Mouse (Mus musculus) yolk sac, embryonic 10.5 days (tissue): ENCODE measurements at regions not wholly inside any gene's neighbourhood (a gene's known extent, or its start where the extent isn't known, plus 50 kb on each side); places are given as distances from the start of the nearest gene placed in this dataset.

ENCODE experiments used
- DNase-seq: peaks from one replicate; pipeline ENCODE4 v3.0.0-alpha.2; 2017; ENCODE audit warnings: low spot score

DNA sequence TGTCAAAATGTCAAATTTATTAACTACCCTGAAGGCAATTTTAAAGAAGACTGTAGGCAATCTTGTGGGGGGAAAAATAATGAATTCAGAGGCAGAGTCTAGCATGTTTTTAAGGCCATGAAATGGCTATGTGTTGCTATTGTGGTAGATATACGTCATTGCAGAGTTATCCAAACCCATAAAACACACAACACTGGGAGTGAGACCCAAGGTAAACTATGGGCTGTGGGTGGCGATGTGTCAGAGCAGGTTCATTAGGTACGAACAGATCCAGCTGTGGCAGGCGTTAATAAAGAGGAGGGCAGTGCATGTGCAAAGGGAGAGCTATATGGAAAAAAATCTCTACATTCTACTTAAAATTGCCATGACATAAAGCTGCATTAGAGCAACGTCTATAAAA, 189.4 kb upstream of the Btg1 start:
- DNase-seq, result no peak

DNA sequence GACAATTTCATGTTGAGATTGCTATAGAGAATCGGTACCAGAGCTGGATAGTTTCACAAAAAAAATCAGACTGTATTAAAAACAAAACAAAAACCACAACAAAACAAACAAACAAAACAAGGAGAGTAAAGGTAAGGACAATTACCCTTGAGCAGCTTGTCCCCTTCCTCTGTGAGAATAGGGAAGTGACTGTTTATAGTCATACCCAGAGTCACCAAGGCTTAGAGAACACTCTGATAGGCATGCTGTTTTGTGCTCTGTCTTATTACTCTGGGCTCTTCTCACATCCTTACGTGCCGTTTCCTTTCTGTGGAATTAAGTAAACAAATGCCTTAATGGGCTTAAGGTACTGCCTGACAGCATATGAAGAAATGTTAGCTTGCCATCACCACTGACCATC, 186.7 kb upstream of the Btg1 start:
- DNase-seq, result no peak

DNA sequence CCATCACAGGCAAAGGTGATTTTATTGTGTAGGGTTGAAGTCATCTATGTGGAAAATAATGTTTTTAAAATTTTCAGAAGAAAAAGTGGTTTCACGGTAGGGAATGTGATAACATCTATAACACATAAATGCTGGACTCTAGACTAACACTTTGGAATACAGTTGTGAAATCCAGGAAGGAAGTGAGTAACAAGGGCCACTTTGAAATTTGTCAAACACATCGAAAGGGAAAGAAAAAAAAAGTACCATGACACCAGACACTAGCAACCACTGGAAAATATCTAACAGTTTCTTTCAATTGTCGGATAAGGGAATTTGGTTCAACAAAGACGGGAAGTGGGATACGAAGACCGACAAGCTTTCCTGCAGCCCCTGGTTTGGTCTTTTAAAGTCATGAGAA, 181.7 kb upstream of the Btg1 start:
- no peak for DNase-seq

DNA sequence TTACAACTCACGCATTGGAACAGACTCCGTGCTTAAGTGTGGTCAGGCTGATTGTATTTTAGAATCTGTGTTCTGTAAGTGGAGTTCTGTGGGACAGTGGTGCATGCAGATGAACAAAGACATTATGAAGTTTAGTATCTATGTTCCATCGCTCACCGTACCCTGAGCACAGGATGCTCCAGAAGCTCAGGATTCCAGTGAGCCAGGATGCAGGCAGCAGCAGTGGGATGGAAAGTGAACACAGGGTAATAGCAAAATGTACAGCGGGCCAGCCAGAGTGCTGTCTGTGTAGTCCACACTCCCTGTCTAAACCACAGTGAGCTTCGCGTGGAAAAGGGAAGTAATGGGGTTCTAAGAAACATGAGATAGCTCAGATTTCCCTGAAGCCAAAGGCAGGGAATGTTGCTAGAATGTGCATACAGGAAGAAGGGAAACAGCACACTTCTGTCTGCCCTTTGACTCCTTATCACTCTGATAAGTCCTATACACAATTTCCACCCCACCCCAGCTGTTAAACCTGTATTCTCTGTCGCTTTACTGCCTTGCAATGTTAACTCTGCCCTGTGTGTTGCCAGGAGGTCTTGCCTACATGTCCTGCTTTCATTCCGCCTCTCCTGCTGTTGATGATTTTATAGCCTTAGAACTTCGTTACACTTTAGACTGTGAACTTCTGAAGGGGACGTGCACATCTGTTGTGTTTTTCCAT, 178.3 kb upstream of the Btg1 start:
- DNase-seq, result no peak

DNA sequence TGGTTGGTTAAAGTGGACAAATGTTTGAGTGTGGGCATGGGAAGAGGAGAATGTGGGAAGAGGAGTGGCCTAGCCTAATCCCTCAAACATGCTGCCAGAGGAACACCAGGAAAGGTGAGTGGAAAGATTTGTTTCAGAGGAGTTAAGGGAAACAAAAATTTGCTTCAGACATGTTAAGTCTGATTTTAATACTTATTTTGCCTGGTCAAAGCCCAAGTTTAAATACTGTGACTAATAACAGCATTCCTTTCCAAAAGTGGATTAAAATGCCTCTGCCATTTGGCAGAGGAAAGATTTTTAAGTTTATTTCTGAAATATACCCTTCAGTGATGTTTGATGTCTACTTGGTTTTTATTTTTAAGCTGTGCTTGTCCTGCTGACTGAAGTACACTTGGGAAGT, 174.6 kb upstream of the Btg1 start:
- no peak for DNase-seq

DNA sequence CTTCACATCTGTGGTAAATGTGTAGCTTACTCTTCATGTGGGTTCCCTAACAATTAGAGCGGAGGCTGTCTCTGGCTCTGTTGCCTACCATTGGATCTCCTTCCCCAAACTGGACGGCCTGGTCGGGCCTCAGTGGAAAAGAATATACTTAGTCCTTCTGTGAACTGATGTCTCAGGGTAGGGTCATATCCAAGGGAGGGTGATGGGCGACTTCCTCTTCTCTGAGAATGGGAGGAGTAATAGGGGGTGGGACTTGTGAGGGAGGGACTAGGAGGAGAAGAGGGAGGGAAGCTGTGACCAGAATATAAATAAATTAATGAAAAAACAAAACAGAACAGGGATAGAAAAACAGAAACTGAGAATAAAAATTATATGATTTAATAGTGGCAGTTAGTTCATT, 166.5 kb upstream of the Btg1 start:
- DNase-seq, result no peak

DNA sequence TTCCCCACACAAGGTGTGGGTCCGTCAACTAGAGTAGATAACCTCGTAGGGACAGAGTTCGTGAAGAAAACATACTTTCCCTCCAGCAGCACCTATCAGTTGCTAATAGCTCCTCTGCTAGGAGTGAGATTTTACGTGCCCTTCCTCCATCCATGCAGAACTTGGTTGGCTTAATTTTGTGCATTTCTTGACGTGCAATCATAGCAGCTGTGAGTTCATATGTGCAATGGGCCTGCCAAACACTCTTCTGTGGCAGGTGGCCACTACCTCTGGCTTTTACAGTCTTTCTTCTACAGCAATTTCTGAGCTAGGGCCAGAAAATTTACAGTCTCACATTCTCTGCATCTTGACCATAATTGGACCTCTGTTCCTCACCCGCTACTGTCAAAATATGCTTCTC, 161.9 kb upstream of the Btg1 start:
- no peak for DNase-seq

DNA sequence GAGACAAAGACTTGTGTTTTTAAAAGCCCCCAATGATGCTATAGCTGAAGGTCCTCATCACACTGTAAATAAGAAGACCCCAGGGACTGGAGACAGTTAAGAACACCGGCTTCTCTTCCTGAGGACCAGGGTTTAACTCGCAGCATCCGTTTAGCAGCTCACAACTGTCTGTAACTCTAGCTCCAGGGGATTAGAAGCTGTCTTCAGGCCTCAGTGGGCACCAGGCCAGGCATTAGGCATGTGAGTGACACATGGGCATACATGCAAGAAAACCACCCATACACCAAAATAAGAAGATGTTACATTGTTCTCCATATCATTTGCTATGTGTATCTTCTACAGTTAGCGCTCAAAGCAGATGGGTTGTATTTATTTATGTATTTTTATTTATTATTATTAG, 158.3 kb upstream of the Btg1 start:
- DNase-seq, result no peak

DNA sequence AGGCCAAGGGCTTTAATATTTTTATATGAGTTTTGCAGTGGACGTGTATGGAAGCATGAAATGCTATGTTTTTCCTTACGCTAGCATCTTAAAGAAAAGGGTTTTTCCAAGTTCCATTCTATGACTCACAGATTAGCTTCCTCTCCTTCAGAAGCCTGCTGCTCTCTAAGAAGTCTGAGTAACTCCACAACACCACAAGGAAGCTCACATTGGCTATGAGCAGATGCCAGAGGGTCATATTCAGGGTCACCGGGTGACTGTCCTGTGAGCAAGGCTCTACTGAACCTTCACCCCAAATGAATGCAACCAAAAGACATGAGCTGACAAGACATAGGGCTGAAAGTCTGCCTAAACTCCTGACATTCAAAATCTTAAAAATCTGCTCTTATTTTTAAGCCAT, 157.6 kb upstream of the Btg1 start:
- DNase-seq, result no peak

DNA sequence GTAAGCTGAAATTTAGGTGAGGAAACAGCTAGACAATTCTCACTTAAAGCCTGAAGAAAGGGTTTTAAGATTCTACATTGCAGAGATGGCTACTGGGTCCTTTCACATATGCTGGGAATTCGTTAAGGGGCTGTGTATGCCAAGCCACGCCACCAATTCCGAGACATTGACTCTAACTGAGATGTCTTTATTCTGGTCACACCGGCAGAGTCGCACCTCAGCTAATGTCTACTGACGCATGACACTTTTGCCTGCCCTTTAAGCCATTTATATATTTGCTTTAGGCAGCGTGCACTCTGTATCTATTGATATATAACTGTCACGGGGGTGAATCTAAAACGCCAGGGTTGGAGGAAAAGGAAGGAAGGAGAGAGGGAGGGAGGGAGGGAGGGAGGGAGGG, 156.7 kb upstream of the Btg1 start:
- DNase-seq, result no peak

DNA sequence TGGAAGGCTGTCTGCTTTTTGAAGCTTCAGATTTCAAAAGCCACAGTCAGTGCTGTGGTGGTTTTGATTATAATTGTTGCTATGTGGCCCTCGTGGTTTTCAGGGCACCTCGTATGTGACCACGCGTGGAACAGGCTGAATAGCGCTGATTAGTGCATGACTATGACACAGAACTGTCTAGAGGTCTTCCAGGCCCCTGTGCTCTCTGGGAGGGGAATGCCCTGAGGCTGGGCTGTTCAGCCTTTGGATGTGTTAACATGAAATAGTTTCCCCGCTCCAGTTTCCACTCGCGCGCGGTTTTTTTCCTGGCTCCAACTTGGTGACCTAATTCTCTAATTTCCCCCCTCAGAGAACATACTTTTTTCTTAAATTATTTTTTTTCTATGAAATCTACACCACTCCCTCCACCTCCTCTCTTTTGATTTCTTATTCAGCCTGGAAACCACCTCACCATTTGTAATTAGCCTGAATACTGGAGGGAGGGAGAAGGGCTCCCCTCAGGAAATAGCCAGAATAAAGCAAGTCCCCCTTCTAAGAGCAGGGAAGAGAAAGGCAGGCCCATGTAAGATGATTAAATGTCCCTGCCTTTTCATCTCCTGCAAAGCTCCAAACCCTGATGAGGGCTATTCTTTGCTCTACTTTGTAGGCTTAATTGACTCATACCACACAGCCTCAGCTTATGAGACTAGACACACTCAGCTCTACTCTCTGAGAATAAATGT, 156.0 kb upstream of the Btg1 start:
- DNase-seq, result no peak

DNA sequence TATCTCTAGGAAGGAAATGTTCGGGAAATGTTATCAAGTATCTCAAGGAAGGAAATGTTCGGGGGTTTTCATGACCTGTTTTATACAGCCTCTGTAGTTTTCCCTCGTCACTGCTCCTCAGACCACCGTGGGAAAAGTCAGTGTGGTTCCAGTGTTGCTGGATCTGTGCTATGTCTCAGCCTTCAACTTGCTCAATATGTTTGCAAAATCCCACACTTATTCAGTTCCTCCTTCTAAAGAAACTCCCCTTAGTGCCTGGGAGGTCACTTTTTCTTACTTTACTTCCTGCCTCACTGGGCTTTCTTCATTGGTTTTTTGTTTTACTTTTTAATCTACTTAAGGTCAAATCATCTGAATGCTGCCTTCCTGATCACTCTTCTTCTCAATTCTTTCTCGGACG, 150.8 kb upstream of the Btg1 start:
- DNase-seq, result no peak

DNA sequence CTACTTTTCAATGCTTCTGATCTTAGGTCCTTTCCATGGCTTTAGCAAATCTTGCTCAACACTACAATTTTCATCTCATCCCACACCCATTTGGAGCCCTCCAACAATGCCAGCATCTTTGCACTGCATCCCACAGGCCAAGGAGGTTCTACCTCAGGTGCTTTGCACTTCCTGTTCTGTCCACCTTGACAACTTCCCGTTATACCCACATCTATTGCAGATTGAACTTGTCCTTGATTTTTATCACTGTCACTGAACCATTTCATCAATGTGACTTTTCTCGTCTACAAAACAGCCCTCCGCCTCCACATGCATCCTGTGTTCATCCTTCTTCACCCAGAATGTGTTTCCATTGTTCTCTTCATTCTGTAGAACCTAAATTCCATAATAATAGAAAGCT, 150.0 kb upstream of the Btg1 start:
- DNase-seq, result no peak

DNA sequence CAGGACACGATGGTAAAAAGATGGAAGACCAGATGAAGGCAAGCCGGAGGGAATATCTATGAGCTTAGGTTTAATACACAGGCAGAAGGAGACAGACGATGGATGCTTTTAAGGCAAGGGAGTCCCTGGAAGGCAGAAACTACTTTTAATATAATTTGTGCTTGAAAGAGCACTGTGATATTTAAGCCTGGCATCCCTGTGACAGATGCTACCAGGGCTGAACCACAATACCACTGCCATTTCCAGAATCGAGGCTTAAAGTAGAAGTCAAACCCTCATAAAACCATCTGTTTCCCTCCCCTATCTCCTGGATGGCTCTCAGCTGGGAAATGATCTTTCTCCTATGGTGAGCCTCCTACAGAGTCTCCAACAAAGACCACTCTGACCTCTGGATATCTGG, 149.1 kb upstream of the Btg1 start:
- DNase-seq, result no peak

DNA sequence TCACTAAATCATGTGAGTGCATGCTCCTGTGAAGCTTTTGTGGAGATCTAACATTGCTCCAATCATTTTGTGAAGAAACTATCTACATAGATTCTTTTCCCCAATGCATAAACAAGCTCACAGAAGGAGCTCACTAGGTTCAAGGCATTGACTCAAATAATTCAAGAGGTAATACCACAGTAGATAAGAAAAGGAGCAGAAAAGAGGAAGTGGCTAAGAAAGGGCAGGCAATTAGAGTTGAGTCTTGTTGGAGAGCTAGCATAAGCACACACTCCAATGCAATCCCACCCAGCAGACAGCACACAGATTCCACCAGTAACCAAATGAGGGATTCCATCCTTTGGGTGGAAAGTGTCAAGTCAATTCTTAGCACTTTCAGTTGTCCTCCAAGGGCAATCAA, 145.3 kb upstream of the Btg1 start:
- DNase-seq, result no peak

DNA sequence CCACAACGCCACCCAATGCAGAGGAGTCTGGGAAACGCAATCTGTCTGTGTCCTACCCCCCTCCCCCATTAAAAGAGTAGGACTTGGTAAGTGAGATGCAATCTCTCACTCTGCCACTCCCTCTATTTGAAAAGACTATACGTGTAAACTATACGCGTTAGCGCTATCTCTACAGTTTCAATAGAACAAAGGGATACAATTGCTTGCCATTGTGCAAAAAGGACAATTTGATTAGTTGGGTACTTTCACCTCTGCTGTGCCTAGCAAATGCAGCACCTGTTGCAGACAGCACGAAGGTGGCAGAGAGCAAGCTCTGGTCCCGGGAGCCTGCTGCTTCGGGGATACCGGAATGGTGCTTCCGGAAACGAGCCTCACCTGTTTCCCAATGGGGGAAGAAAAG, 137.5 kb upstream of the Btg1 start:
- no peak for DNase-seq

DNA sequence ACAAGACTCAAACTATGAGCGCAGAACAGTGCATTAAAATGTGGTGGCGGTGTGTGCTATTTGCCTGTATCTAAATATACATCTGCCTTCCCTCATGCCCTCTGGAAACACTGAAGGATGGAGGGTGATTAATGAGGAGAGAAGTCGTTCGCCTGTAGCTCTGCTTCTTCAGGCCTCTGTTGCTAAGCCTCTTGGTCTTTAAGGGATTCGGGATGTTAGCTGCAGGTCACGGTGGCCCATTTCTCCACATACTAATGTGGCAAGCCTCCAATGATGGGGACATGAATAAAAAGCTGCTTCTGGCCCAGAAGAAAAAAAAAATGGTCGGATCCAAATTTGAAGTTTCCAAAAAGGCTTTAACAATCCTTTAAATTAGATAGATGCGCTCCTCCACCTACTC, 137.0 kb upstream of the Btg1 start:
- no peak for DNase-seq

DNA sequence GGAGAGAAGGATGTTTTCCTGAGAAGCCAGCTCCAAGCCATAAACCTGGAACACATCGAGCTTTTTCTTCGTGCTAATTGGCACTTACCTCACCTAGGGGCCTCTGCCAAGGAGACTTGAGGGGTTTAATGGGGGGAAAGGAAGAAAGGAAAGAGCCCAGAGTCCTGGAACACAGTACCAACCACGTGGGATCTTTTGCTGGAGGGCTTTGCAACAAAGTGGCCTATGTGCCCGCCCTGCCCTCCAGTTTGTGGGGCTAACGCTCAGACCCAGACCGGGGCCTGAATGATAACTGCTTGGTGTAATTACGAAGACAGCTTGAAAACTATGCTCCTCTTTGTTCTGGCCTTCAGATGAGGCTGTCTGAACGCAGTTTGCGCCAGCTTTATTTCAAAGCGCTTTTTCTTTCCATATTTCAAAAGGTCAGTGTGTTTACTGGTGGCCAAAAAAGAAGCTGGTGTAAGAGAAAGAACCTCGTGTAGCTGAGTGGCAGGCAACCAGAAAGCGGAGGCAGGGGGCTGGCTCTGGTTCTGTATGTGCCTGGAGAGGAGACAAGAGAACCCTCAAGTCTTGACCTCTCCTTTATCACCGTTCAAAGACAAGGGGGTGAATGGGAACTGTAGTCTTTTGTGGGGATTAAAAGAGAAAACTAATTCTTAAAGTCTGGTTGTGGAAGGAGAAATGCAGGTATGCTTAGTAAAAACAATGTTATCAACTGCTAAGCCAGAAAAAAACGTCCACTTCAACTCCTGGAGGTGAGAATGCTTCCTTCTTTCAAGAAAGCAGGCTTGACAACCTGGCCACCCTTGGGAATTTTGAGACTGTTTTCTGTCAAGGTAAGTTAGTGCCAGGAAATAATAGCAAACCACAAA, 136.1 kb upstream of the Btg1 start:
- no peak for DNase-seq

DNA sequence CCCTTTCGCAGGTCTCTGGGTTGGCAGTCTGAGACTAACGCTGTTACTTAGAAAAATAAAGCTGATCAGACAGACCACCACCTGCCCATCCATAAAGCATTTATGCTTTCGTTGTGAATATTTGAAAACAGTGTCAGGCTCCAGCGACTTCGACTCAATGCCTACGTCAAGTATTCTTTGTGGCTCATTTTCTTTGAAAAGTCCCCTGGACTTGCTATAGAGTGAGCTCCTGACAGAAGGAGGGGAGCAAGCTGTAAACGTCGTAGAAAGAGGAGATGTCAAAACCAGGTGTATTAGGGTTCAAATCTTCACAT, 135.5 kb upstream of the Btg1 start:
- DNase-seq, result no peak

DNA sequence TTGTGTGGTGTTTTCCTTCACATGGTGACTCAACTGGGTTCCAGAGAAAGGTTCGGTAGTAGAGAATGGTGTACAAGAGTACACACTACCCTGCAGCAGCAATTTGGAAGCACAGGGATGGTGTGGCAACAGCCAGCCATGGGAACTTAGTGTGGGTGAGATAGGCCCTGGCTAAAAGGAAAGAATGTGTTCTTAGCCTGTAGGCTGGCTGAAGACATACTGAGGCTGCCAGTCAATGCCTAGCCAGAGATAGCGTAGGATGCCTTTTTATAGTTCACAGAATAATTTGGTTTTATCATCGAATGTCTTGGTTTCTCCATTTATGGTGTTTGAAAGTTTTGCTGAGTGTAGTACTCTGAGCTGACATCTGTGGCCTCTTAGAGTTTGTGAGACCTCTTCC, 130.1 kb upstream of the Btg1 start:
- no peak for DNase-seq

DNA sequence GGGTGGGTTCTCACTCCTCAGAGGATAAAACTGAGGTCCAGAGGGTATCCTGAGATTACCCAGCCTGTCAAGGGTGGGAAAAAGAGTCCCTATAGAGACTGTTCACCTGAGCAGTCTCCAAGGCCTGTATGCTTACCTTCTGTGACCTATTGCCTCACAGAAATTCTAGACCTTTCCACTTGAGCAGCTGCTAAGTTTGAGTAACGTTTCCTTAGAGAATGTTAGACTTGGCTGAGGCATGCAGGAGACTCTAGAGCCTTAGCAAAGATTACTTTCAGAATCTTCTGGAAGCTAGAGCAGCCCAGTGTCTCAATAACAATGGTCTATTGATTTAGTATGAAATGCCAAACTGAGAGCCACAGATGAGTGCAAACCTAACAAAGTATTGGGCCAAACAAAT, 123.1 kb upstream of the Btg1 start:
- no peak for DNase-seq

DNA sequence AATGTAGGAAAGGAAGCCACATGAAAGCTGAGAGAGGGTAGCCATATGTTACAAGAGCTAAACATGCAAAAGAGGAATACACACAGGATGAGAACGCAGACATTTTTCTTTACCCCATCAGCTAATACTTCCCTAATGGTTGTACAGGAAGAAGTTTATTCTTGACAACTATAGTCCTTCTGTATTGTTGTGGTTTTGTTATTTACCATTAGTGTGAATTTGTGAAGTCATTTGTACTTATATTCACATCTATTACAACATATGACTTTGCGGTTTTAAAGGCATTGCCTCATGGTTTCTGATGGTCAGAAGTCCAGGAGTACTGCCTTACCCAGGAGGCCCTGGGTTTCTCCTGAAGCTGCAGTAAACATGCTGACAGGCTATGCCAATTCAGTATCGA, 120.1 kb upstream of the Btg1 start:
- no peak for DNase-seq

DNA sequence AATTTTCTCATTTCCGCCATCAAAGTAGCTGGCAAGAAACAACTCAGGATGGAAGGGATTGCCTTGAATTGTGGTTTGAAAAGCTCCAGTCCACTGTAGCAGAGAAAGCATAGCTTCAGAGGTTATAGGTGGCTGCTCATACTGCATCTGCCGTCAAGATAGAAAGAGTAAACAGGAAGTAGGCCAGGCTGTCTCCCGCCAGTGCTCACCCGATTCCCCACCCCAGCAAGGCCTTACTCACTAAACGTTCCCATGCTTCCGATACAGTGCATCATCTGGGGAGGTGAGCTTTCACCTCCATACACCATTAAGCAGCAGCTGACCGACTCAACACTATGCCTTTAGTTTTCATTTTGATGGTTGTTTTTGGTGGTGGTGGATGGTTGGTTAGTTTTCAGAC, 119.3 kb upstream of the Btg1 start:
- DNase-seq, result no peak
